Mouse (Mus musculus) cerebellum, adult 2 months (tissue): ENCODE results near the gene Trim16.

Source experiments
- CTCF ChIP-seq: fragments of 200-500 bp; IDR thresholded peaks from 2 replicates; pipeline ENCODE4 v1.5.1; 2011; ENCODE audit warnings: low read depth, mild to moderate bottlenecking, control low read depth, low read length, moderate library complexity, borderline replicate concordance; ENCODE audit not compliant: insufficient read depth
- POLR2A ChIP-seq: fragments of 200-500 bp; IDR thresholded peaks from 2 replicates; pipeline ENCODE4 v1.6.1; 2011; ENCODE audit warnings: low read length, control low read depth, borderline replicate concordance; ENCODE audit not compliant: insufficient read depth

DNA sequence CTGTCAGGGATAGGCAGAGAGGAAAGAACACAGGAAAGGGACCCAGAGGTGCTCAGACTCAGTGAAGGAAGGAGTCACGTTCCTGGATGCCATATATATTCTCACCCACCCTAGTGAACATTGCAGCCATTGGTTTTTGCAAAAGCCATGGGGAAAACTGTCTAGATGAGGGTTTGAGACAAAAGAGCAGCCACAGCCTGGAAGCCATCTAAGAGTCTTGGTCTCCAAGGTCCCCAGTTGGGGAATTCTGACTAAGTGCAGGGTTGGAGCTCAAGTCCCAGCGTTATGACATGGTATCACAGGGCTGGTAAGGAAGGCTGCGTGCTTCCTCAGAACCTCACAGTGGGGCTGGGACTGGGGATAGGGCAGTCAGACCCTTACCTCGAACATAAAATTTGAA is 45.5 kb downstream of the Trim16 start:
- TF ChIP-seq CTCF (no peak), POLR2A (no peak)
